ENCODE assay signal across 27 mouse cellular contexts in genomic region chr9:58507216-58508005, GRCm38 (mm10). TPM values are rescaled to one million over a fixed set of nuclear protein-coding genes. Genes with fewer than 3 reads are reported as not detected.
DNase-seq lines count a peak whose midpoint lies in the region; ATAC-seq and TF ChIP-seq lines count a peak whose summit lies in the region.
"Had no signal": no experiment of that assay in that cellular context is flagged by ENCODE, and none has a peak within 500 bp of the region (broad histone marks: within the 10 kb centered on the region; RNA-seq: fewer than 3 reads in every experiment).

No protein-coding gene starts in this region.

- H3K4me3 ChIP-seq in gastrocnemius, adult 2 months = no peak overlapping the region
- no peak overlapping the region for H3K4me3 ChIP-seq in forebrain, embryonic 16.5 days (replicated peaks; ENCODE audit: low read length)
- no peak overlapping the region for H3K4me3 ChIP-seq in midbrain, embryonic 13.5 days (replicated peaks)
- H3K4me3 ChIP-seq: embryonic facial prominence, embryonic 15.5 days; forebrain, embryonic 10.5 days; hindbrain, embryonic 12.5 days; left cerebral cortex, adult 2 months; limb, embryonic 15.5 days; liver, embryonic 15.5 days; myocyte; stomach, embryonic 15.5 days had no signal

- no peaks in the 10 kb centered on the region for H3K9me3 ChIP-seq in forebrain, embryonic 16.5 days (ENCODE audit: control insufficient read depth, low read length)
- H3K9me3 ChIP-seq in midbrain, embryonic 13.5 days = no peaks in the 10 kb centered on the region
- H3K9me3 ChIP-seq: embryonic facial prominence, embryonic 15.5 days; forebrain, embryonic 10.5 days; hindbrain, embryonic 12.5 days; limb, embryonic 15.5 days; liver, embryonic 15.5 days; stomach, embryonic 15.5 days had no signal

- no peak overlapping the region for H3K9ac ChIP-seq in forebrain, embryonic 16.5 days (replicated peaks; ENCODE audit: low read depth, low read length)
- no peak overlapping the region for H3K9ac ChIP-seq in midbrain, embryonic 13.5 days (replicated peaks)
- H3K9ac ChIP-seq: embryonic facial prominence, embryonic 15.5 days; forebrain, postnatal 0 days; hindbrain, embryonic 12.5 days; limb, embryonic 15.5 days; liver, embryonic 15.5 days; stomach, embryonic 15.5 days had no signal

- no peaks in the 10 kb centered on the region for H3K27me3 ChIP-seq in forebrain, embryonic 16.5 days (replicated peaks; ENCODE audit: control insufficient read depth, insufficient read depth, low read length)
- no peaks in the 10 kb centered on the region for H3K27me3 ChIP-seq in midbrain, embryonic 13.5 days
- H3K27me3 ChIP-seq: embryonic facial prominence, embryonic 15.5 days; hindbrain, embryonic 12.5 days; limb, embryonic 15.5 days; liver, embryonic 15.5 days; stomach, embryonic 15.5 days had no signal

- intact Hi-C loops in gastrocnemius, adult 2 months (cut with DNase I) = no loop called here

- ATAC-seq in forebrain, embryonic 16.5 days = no peak
- ATAC-seq in midbrain, embryonic 13.5 days = no peak
- ATAC-seq: forebrain, postnatal 0 days; midbrain, embryonic 16.5 days had no signal

- no peak for TF ChIP-seq CTCF in gastrocnemius, adult 2 months (IDR thresholded peaks at IDR 0.05)

- no peaks in the 10 kb centered on the region for H3K36me3 ChIP-seq in forebrain, embryonic 16.5 days (ENCODE audit: control insufficient read depth, insufficient read depth)
- H3K36me3 ChIP-seq in midbrain, embryonic 13.5 days = no peaks in the 10 kb centered on the region
- H3K36me3 ChIP-seq: embryonic facial prominence, embryonic 15.5 days; forebrain, embryonic 10.5 days; hindbrain, embryonic 12.5 days; limb, embryonic 15.5 days; liver, embryonic 15.5 days; stomach, embryonic 15.5 days had no signal

- H3K4me2 ChIP-seq in forebrain, embryonic 16.5 days (ENCODE audit: low read length) = no peak overlapping the region
- H3K4me2 ChIP-seq in midbrain, embryonic 13.5 days (replicated peaks) = no peak overlapping the region
- H3K4me2 ChIP-seq: embryonic facial prominence, embryonic 15.5 days; hindbrain, embryonic 12.5 days; limb, embryonic 15.5 days; liver, embryonic 15.5 days; stomach, embryonic 15.5 days had no signal

- no peaks in the 10 kb centered on the region for H3K4me1 ChIP-seq in forebrain, embryonic 16.5 days (replicated peaks; ENCODE audit: control insufficient read depth, insufficient read depth, low read length)
- peaks cover 4% of the 10 kb centered on the region; the same call in 1 of the 2 replicates for H3K4me1 ChIP-seq in midbrain, embryonic 13.5 days (replicated peaks)
- H3K4me1 ChIP-seq: embryonic facial prominence, embryonic 15.5 days; forebrain, embryonic 10.5 days; hindbrain, embryonic 12.5 days; limb, embryonic 15.5 days; liver, embryonic 15.5 days; stomach, embryonic 15.5 days had no signal

- 80% methylated on average over 8 of the region's 8 CpGs for WGBS in forebrain, embryonic 16.5 days
- 82% methylated on average over 8 of the region's 8 CpGs for WGBS in midbrain, embryonic 13.5 days

- DNase-seq in 3T3-L1 (ENCODE audit: low read depth, low spot score) = peak; percentile 38
- peak; percentile 21 for DNase-seq in CD4-positive helper T cell, adult 2 months (ENCODE audit: low read depth, low spot score)
- DNase-seq in induced T-regulatory cell, adult 2 months (ENCODE audit: low read depth) = peak; percentile 8
- peak; percentile 83 for DNase-seq in thymus, postnatal 0 days (ENCODE audit: low spot score)
- no peak for DNase-seq in gastrocnemius, adult 2 months
- DNase-seq in cerebellum, adult 11-12 months = no peak
- DNase-seq: adrenal gland, postnatal 14 days; cerebellum, adult 9-10 months; forebrain, postnatal 0 days; gastrocnemius, postnatal 36 days; kidney, adult 18-20 months; layer of hippocampus, adult 9-11 months; left cerebral cortex, postnatal 4 days had no signal

- no peak overlapping the region for H3K27ac ChIP-seq in gastrocnemius, adult 2 months
- no peak overlapping the region for H3K27ac ChIP-seq in forebrain, embryonic 16.5 days (ENCODE audit: low read length)
- no peak overlapping the region for H3K27ac ChIP-seq in midbrain, embryonic 13.5 days
- H3K27ac ChIP-seq: embryonic facial prominence, embryonic 15.5 days; forebrain, embryonic 10.5 days; hindbrain, embryonic 12.5 days; kidney, postnatal 0 days; left cerebral cortex, adult 2 months; limb, embryonic 15.5 days; liver, embryonic 15.5 days; macrophage; stomach, embryonic 15.5 days had no signal

RNA-seq across cellular contexts. Expression of gene Insyn1, which starts 19.0 kb away (rescaled TPM):
- polyA plus RNA-seq in thymus, postnatal 0 days (2015; fragmentation: Nextera tagmentation; extraction: Ambion mirVana) = 0.60 and 0.64 TPM in 2 replicates
- total RNA-seq in gastrocnemius, adult 2 months (2021) = 10 to 100 TPM; 17.3 to 20.1 TPM
- 4.0 and 4.9 TPM in 2 replicates for polyA plus RNA-seq in forebrain, embryonic 16.5 days (2015; fragmentation: Nextera tagmentation; extraction: Ambion mirVana)
- 2.9 and 5.2 TPM in 2 replicates for polyA plus RNA-seq in midbrain, embryonic 13.5 days (2015; fragmentation: Nextera tagmentation; extraction: Ambion mirVana)
- total RNA-seq: common myeloid progenitor, adult 5-6 weeks had no signal
- polyA plus RNA-seq: liver, embryonic 15.5 days; macrophage had no signal

RNA-seq across cellular contexts. Expression of gene Cd276, which starts 47.8 kb away (rescaled TPM):
- polyA plus RNA-seq in thymus, postnatal 0 days (2015; fragmentation: Nextera tagmentation; extraction: Ambion mirVana) = 2.6 and 2.9 TPM in 2 replicates
- total RNA-seq in gastrocnemius, adult 2 months (2021) = 10 to 100 TPM in 1 of 2 experiments, 1 to 10 TPM in 1; 9.2 to 10.2 TPM
- polyA plus RNA-seq in forebrain, embryonic 16.5 days (2015; fragmentation: Nextera tagmentation; extraction: Ambion mirVana) = 33.4 and 36.0 TPM in 2 replicates
- 31.3 and 33.9 TPM in 2 replicates for polyA plus RNA-seq in midbrain, embryonic 13.5 days (2015; fragmentation: Nextera tagmentation; extraction: Ambion mirVana)

Comparison
In these comparisons a context has a peak if more than half of its experiments do, and no peak if none do; other contexts are left out.
1. DNase-seq: peak in 3T3-L1 (single experiment), CD4-positive helper T cell, adult 2 months (single experiment), induced T-regulatory cell, adult 2 months (single experiment) and thymus, postnatal 0 days (single experiment); none in gastrocnemius, adult 2 months (single experiment) and cerebellum, adult 11-12 months (single experiment).